Mouse (Mus musculus) telencephalon, adult 2 months (tissue): ENCODE measurements at regions not wholly inside any gene's neighbourhood (a gene's known extent, or its start where the extent isn't known, plus 50 kb on each side); places are given as distances from the start of the nearest gene placed in this dataset.

Experiments used
- DNase-seq: peaks from one replicate; pipeline ENCODE4 v3.0.0-alpha.2; 2011; ENCODE audit warnings: low read depth, low spot score

DNA sequence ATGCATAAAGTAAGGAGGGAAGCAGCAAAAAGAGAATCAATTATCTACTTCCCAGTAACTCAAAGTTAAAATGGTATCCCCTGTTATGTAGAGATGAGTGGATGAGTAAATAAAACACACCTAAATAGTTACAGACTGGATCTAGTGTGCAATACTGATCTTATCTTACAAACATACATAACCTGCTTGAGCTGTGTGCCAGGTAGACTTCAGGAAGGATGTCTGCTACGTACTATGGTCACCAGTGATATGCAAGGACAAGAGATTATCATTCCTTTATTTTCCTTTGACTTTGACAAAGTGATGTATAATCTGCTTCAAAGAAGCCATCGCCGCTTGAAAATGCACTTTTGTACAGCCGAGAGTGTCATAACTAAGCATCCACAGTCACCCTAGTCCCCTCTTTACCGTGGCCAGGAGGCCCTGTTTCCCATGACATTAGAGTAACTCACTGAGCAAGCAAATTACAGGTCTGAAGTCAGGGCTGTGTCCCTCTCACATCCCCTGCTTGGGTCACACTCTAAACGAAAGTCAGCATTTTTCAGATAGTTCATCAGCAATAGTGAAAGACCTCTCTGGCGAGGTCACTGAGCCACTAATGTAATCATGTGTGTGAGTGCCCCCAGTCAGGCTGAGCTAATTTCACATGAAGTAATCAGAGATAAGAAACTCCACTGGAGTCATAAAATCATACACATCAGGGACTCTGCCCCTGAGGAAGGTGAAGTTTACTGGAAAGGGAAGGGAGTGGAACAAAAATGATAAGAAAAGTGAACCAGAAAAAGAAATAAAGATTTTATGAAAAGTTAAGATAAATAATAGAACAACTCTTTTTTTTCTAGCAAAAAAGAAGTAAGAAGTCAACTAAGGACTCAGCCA lies 929.8 kb upstream of the Gm7489 start:
- no peak for DNase-seq

- peak; percentile 62 for DNase-seq
These were observed 925.0 kb upstream of the Gm7489 start for GRCm38 (mm10) chr15:52959711-52960110.

DNA sequence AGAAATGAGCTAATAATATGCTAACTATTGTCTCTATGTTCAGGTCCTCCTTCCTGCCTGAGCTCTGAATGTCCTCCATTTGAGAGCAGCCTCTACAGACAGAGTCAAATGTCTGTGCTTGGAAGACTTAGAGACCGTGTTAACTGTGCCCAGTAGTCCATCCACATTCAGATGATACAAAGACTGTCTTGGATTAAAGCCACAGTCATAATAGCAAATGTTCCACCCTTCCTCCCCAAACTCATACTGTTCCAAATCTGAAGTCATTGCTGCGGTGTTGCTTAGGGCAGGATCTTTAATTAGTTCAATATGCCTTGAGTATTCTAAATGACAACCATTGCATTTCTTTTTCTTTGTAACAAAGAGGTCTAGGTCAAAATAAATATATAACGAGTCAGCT lies 923.2 kb upstream of the Gm7489 start:
- no peak for DNase-seq

GRCm38 (mm10) chr15:52963918-52964317 lies 920.8 kb upstream of the Gm7489 start:
- DNase-seq: no peak

- DNase-seq: no peak
These were observed 920.3 kb upstream of the Gm7489 start for GRCm38 (mm10) chr15:52964403-52964802.

DNA sequence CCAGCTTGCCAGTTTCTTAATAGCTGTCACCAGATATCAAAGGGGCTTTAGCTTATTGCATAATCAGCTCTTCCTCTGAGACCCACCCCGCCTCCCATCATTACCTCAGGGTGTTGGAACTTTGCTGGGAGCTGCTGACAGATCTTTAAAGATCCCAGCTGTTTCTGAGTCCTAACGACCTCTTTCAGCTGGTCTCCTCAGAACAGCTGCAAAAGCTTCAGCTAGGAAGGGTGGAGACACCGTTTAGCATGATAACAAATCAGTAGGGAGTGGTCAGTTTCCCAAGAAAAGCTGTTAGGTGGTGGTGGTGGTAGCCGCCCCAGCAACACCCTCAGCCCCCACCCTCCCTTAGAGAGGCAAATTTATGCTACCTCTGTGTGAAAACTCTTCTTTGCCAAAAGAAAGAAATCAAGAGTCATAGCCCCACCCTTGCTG lies 916.9 kb upstream of the Gm7489 start:
- no peak for DNase-seq

DNA sequence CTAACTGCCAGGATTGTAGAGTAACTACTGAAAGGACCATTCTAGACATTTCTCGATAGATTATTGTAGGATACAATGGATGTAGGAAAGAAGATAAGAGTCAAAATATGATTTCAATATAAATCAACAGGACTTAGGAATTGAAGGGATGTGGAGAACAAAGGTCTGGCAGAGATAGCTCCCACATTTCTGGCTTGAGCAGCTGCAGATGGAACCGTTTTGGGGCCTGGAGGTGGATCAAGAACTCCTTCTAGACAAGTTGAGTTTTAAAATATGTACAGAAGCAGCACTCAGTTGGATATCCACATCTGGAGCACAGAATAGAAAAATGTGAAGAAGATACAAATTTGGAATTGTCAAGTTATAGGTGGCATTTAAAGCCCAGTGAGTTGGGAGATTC lies 901.9 kb upstream of the Gm7489 start:
- no peak for DNase-seq

DNA sequence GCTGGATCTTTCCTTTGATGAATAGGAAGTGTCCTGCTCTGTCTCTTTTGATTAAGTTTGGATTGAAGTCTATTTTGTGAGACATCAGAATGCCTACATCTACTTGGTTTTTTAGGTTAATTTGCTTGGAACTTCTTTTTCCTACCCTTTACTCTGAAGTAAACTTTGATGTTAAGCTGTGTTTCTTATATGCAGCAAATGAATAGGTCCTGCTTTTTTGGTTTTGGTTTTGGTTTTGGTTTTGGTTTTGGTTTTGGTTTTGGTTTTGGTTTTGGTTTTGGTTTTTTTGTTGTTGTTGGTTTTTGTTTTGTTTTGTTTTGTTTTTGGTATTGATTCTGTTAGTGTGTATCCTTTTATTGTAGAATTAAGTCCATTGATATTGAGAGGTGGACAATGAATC lies 894.1 kb upstream of the Gm7489 start:
- DNase-seq: no peak

DNA sequence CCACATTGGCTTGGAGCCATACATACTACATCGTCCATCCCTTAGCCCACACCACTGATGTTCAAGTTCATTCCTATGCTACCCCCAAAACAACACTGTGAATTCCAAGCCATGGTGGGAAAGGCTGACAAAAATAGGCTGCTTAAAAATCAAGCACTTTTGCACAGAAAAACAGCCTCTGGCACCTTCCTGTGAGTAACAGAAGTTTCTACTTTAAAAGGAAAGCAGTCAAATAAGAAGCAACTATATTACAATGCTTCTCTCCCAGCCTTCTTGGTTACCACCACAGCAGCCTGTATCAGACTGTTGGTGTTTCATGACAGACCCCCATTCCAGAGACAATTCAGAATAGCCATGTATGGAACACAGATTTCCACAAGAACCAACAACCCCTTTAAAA lies 890.4 kb upstream of the Gm7489 start:
- DNase-seq: peak; percentile 71

- no peak for DNase-seq
These were observed 885.5 kb upstream of the Gm7489 start for GRCm38 (mm10) chr15:52999200-52999599.

DNA sequence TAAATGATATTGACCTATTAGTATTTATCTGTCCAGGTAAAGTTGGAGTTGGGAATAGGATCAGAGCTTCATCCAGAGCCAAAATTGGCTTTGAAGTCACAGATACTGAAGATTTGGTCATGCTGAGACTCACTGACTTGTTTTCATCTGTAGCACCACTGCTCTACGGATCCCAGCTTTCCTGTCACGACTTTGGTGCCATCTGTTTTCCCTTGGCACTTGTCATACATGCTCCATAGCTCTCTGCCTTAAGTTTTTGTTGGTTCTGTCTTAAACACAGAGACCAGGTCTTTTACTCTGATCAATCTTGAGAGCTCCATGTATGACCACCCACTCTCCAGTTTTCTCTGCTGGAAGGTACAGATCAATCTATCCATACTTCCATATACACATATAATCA lies 884.9 kb upstream of the Gm7489 start:
- DNase-seq: peak; percentile 71

DNA sequence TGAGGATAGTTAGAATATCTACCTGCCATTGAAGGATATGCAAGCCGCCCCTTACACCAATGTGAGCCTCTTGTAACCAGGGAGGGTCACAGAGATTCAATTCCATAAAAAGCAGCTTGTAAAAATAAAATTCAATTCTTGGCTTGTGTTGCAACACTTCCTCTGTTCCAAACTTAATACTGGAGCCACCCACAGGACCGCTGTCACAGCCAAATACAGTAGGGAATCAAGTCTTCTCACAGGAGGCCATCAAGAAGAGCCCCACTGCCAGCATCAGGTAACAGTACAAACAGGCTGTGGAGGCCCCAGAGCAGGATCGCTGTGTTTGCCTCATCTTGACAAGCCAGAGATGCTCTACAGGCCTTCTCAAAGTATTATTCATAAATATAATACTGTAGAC lies 883.3 kb upstream of the Gm7489 start:
- peak; percentile 65 for DNase-seq

GRCm38 (mm10) chr15:53001964-53002363 lies 882.7 kb upstream of the Gm7489 start:
- DNase-seq: no peak

- DNase-seq: no peak
These were observed 880.6 kb upstream of the Gm7489 start for GRCm38 (mm10) chr15:53004078-53004477.

DNA sequence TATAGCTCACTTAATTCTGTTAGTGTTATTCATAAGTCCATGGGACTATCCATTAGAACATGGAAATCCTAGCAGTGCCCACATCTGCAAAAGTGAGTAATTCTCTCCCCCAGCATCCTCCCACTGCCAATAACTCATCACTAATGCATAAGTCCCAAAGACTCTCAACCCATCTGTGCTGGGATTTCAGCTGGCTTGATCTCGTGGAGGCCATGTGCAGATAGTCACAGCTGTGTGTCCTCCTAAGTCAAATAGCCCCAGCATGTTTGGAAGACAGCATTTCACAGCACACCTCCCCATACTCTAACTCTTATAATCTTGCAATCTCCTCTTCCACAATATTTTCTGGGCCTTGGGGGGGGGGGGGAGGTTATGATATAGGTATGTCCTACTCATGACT lies 877.9 kb upstream of the Gm7489 start:
- no peak for DNase-seq

- no peak for DNase-seq
These were observed 875.4 kb upstream of the Gm7489 start for GRCm38 (mm10) chr15:53009337-53009736.
